Mouse (Mus musculus): ENCODE measurements around the gene Plekha7. TPM values are rescaled to one million over a fixed set of nuclear protein-coding genes. Genes with fewer than 3 reads are reported as not detected.

Plekha7 gene
- 0.25 TPM for polyA plus RNA-seq (2012; fragmentation: generic; extraction: Trizol)
- long read RNA-seq, experiment 1, result 0 reads
- long read RNA-seq, experiment 2, partial matches to known transcripts, result 3 of 6 reads
- long read RNA-seq, experiment 2, other reads (novel, unspliced or antisense), result 1 of 6 reads

DNA sequence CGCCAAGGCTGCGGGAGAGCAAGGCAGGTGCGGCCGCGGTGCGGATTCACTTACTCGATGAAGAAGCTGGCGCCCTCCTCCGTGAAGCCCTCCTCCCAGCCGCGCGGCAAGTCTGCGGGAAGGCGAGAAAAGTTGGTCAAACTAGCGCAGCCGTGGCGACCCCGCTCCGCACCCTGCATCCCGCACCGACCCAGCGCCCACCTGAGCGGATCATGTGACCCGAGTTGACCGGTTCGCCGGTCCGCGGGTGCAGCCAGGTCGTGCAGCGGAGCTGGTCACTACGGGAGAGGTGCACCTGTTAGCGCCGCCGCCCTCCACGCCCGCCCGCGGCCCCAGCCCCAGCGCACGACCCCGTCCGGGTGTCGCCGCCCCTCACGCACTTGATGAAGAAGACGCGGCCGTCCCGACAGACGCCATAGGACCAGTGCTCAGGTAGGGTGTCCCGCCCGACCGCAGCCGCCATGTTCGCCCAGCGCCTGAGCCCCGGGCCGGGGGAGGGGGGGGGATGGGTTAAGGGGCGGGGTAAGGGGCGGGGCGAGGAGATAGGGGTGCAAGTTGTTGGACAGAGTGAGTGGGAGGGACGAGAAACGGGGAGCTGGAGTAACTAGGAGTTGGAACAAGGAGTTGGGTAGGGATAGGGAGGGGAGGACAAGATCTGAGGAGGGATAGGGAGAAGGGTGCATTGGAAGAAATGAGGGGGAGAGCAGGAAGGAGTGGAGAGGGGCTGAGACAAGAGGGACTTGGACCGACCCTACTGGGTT, at the start of gene Plekha7:
Gene Plekha7 (minus strand): TSS at position 506 of the 761 bp plus-strand sequence.
- Histone ChIP-seq H3K4me3 (ENCODE audit: insufficient read depth, poor library complexity, severe bottlenecking) (peak within 1 kb of the TSS; percentile 11), H3ac (ENCODE audit: control insufficient read depth, insufficient read length, low read depth) (peak within 1 kb of the TSS; percentile 29)
- TF ChIP-seq USF1 (IDR thresholded peaks at IDR 0.05; ENCODE audit: low read depth) (no peak), MYOD1 (IDR thresholded peaks at IDR 0.05; ENCODE audit: control insufficient read depth, insufficient read length, low read depth) (no peak), CTCF (IDR thresholded peaks at IDR 0.05; ENCODE audit: control insufficient read depth, insufficient read depth, insufficient read length) (no peak), CEBPB (IDR thresholded peaks at IDR 0.05; ENCODE audit: low read depth) (no peak), MYOG (IDR thresholded peaks at IDR 0.05; ENCODE audit: control insufficient read depth, extremely low read depth, insufficient read length) (no peak), FOSL1 (IDR thresholded peaks at IDR 0.05; ENCODE audit: insufficient read depth, low read length, poor library complexity, severe bottlenecking) (no peak), MAX (IDR thresholded peaks at IDR 0.05) (no peak)

DNA sequence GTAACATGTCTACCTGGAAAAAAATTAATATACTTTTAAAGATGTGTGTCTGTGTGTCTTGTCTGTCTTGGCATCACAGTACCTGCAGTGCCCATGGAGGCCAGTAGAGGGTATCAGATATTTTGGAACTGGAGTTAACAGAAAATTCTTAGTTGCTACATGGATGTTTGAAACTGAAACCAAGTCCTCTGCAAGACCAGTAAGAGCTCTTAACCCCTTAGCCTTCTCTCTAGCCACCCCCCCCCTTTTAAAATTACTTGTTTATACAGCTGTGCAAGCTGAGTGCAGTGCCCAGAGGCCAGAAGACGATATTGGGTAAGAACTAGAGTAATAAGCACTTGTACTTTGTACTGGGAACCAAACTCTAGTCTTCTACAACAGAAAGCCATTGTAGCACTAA, 28.1 kb upstream of the Plekha7 start:
- Histone ChIP-seq H3ac (ENCODE audit: control insufficient read depth, insufficient read length, low read depth) (no peak overlapping the region), H3K79me2 (ENCODE audit: control insufficient read depth, insufficient read depth) (peaks cover 51% of the 10 kb centered on the region), H3K79me3 (ENCODE audit: low read depth) (peaks cover 27% of the 10 kb centered on the region), H3K27me3 (ENCODE audit: control insufficient read depth, insufficient read depth, insufficient read length) (no peaks in the 10 kb centered on the region), H3K4me3 (ENCODE audit: insufficient read depth, poor library complexity, severe bottlenecking) (no peak overlapping the region), H3K36me3 (ENCODE audit: control insufficient read depth, insufficient read depth) (peaks cover 52% of the 10 kb centered on the region)
- no peak for TF ChIP-seq FOSL1 (IDR thresholded peaks at IDR 0.05; ENCODE audit: insufficient read depth, low read length, poor library complexity, severe bottlenecking)
- TF ChIP-seq CEBPB (IDR thresholded peaks at IDR 0.05; ENCODE audit: low read depth), result no peak
- no peak for TF ChIP-seq MYOD1 (IDR thresholded peaks at IDR 0.05; ENCODE audit: control insufficient read depth, insufficient read length, low read depth)
- TF ChIP-seq CTCF (IDR thresholded peaks at IDR 0.05; ENCODE audit: control insufficient read depth, insufficient read depth, insufficient read length), result no peak
- no peak for TF ChIP-seq USF1 (IDR thresholded peaks at IDR 0.05; ENCODE audit: low read depth)
- TF ChIP-seq MAX (IDR thresholded peaks at IDR 0.05), result no peak
- TF ChIP-seq MYOG (IDR thresholded peaks at IDR 0.05; ENCODE audit: control insufficient read depth, extremely low read depth, insufficient read length), result no peak

More for the DNA sequence above, at the start of gene Plekha7:
- no peaks in the 10 kb centered on the region for H3K36me3 ChIP-seq (ENCODE audit: control insufficient read depth, insufficient read depth)
- no peaks in the 10 kb centered on the region for H3K27me3 ChIP-seq (ENCODE audit: control insufficient read depth, insufficient read depth, insufficient read length)
- H3K79me2 ChIP-seq (ENCODE audit: control insufficient read depth, insufficient read depth), result no peaks in the 10 kb centered on the region
- H3K79me3 ChIP-seq (ENCODE audit: low read depth), result no peaks in the 10 kb centered on the region

DNA sequence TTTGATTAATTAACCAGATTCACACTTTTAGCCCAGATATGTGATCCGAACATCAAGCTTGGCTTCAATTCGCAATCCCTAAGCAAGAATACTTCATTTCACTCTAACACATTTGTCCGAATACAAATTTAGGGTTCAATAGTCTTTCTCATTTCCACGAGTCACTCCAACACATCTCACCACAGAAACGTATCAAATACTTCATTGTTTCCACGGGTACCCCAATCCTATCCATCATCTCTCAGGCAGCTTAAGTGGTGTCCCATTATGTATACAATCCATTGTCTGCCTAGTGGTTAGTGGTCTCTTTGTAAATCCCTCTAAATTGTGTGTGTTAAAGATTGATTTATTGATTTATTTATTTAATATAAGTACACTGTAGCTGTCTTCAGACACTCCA, 27.0 kb upstream of the Plekha7 start:
- Histone ChIP-seq H3K79me2 (ENCODE audit: control insufficient read depth, insufficient read depth) (peaks cover 51% of the 10 kb centered on the region), H3K79me3 (ENCODE audit: low read depth) (peaks cover 31% of the 10 kb centered on the region), H3K4me3 (ENCODE audit: insufficient read depth, poor library complexity, severe bottlenecking) (no peak overlapping the region), H3K27me3 (ENCODE audit: control insufficient read depth, insufficient read depth, insufficient read length) (no peaks in the 10 kb centered on the region), H3K36me3 (ENCODE audit: control insufficient read depth, insufficient read depth) (peaks cover 55% of the 10 kb centered on the region), H3ac (ENCODE audit: control insufficient read depth, insufficient read length, low read depth) (no peak overlapping the region)
- TF ChIP-seq CEBPB (IDR thresholded peaks at IDR 0.05; ENCODE audit: low read depth) (no peak), CTCF (IDR thresholded peaks at IDR 0.05; ENCODE audit: control insufficient read depth, insufficient read depth, insufficient read length) (no peak), MYOG (IDR thresholded peaks at IDR 0.05; ENCODE audit: control insufficient read depth, extremely low read depth, insufficient read length) (no peak), MAX (IDR thresholded peaks at IDR 0.05) (no peak), MYOD1 (IDR thresholded peaks at IDR 0.05; ENCODE audit: control insufficient read depth, insufficient read length, low read depth) (no peak), USF1 (IDR thresholded peaks at IDR 0.05; ENCODE audit: low read depth) (no peak), FOSL1 (IDR thresholded peaks at IDR 0.05; ENCODE audit: insufficient read depth, low read length, poor library complexity, severe bottlenecking) (no peak)

DNA sequence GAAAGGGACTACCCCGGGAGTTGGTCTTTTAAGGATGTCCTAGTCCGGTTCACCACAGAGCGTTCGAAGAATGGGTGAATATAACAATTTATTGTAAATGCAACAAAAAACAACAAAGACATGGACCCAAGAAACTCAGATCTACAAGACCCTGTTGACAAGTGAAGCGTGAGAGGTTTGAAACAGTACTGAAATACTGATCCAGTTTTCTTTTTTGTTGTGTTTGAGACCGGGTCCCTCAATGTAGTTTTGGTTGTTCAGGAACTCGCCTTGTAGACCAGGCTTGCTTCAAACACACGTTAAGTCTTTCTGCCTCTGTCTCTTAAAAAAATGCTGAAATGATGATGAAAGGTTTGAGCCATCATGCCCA, 26.5 kb upstream of the Plekha7 start:
- peaks cover 51% of the 10 kb centered on the region for H3K79me2 ChIP-seq (ENCODE audit: control insufficient read depth, insufficient read depth)
- H3K27me3 ChIP-seq (ENCODE audit: control insufficient read depth, insufficient read depth, insufficient read length), result no peaks in the 10 kb centered on the region
- no peak for TF ChIP-seq CTCF (IDR thresholded peaks at IDR 0.05; ENCODE audit: control insufficient read depth, insufficient read depth, insufficient read length)
- no peak for TF ChIP-seq CEBPB (IDR thresholded peaks at IDR 0.05; ENCODE audit: low read depth)
- TF ChIP-seq FOSL1 (IDR thresholded peaks at IDR 0.05; ENCODE audit: insufficient read depth, low read length, poor library complexity, severe bottlenecking), result no peak
- TF ChIP-seq MYOG (IDR thresholded peaks at IDR 0.05; ENCODE audit: control insufficient read depth, extremely low read depth, insufficient read length), result no peak
- TF ChIP-seq USF1 (IDR thresholded peaks at IDR 0.05; ENCODE audit: low read depth), result no peak
- no peak for TF ChIP-seq MAX (IDR thresholded peaks at IDR 0.05)
- TF ChIP-seq MYOD1 (IDR thresholded peaks at IDR 0.05; ENCODE audit: control insufficient read depth, insufficient read length, low read depth), result no peak
- peaks cover 56% of the 10 kb centered on the region for H3K36me3 ChIP-seq (ENCODE audit: control insufficient read depth, insufficient read depth)
- H3K4me3 ChIP-seq (ENCODE audit: insufficient read depth, poor library complexity, severe bottlenecking), result peak overlapping the region; percentile 71
- H3ac ChIP-seq (ENCODE audit: control insufficient read depth, insufficient read length, low read depth), result peak overlapping the region; percentile 47
- H3K79me3 ChIP-seq (ENCODE audit: low read depth), result peaks cover 31% of the 10 kb centered on the region

DNA sequence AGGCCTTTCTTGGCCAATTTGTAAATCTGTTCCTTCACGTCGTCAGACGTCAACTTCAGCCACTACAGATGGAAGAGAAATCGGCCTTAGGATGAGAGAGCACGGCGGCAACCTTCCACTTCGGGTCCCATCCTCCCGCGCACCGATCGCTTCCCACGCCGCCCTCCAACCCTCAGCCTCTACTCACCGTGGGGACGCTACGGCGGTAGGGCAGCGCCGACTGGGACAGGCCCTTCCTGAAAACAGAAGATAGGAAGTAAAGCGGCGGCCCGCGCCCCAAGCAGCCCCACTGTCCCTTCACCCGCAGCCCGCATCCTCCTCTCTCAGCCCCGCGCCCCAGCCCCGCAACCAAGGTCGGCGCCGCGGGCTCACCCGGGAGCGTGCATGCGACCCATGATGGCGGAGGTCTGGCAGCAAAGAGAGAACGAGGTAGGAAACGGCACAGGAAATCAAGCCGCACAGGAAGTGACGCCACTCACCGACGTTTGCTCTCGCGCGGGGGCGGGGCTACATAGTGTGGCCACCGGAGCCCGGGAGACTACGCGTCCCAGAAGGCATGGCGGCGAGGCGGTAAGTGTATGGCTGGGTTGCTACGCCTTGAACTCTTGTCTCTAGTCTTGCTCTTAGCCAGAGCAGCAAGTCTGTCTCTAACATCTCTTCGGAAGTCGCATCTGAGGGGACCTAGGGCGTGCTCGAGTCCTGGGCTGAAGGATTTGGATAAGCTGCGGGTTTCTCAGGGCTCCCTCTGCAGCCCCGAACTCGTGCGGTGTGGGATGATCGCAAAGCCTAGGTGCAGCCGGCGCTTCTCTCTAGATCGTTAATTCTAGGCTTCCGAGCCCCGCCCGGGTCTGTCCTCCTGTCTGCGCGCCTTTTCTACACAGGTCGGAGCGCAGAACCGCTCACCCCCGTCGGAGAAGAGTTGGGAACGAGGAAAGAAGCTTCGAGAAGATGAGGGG, 25.8 kb upstream of the Plekha7 start, which contains the start of gene Rps13:
Gene Rps13 (minus strand): TSS at position 483 of the 956 bp plus-strand sequence.
- peak within 1 kb of the TSS; percentile 99 for H3ac ChIP-seq (ENCODE audit: control insufficient read depth, insufficient read length, low read depth)
- TF ChIP-seq FOSL1 (IDR thresholded peaks at IDR 0.05; ENCODE audit: insufficient read depth, low read length, poor library complexity, severe bottlenecking), result no peak
- peak; percentile 84 for TF ChIP-seq MAX (IDR thresholded peaks at IDR 0.05)
- TF ChIP-seq USF1 (IDR thresholded peaks at IDR 0.05; ENCODE audit: low read depth), result no peak
- no peak for TF ChIP-seq CEBPB (IDR thresholded peaks at IDR 0.05; ENCODE audit: low read depth)
- no peak for TF ChIP-seq MYOG (IDR thresholded peaks at IDR 0.05; ENCODE audit: control insufficient read depth, extremely low read depth, insufficient read length)
- no peak for TF ChIP-seq CTCF (IDR thresholded peaks at IDR 0.05; ENCODE audit: control insufficient read depth, insufficient read depth, insufficient read length)
- TF ChIP-seq MYOD1 (IDR thresholded peaks at IDR 0.05; ENCODE audit: control insufficient read depth, insufficient read length, low read depth), result no peak
- peaks cover 31% of the 10 kb centered on the region for H3K79me3 ChIP-seq (ENCODE audit: low read depth)
- H3K27me3 ChIP-seq (ENCODE audit: control insufficient read depth, insufficient read depth, insufficient read length), result no peaks in the 10 kb centered on the region
- H3K36me3 ChIP-seq (ENCODE audit: control insufficient read depth, insufficient read depth), result peaks cover 51% of the 10 kb centered on the region
- H3K4me3 ChIP-seq (ENCODE audit: insufficient read depth, poor library complexity, severe bottlenecking), result peak within 1 kb of the TSS; percentile 71
- peaks cover 51% of the 10 kb centered on the region for H3K79me2 ChIP-seq (ENCODE audit: control insufficient read depth, insufficient read depth)
